Mouse (Mus musculus) urinary bladder, postnatal 10 days (tissue): Measurements from ENCODE around the gene Krtap1-4.

Experiments
- DNase-seq: peaks from one replicate; pipeline ENCODE4 v3.0.0; 2022; ENCODE audit warnings: low spot score

The Krtap1-4 gene

GRCm38 (mm10) chr11:99550765-99551164, 32.7 kb downstream of the Krtap1-4 start, which contains the start of gene Krtap3-3:
Krtap3-3 (minus strand) TSS chr11:99550865.
- no peak for DNase-seq

- no peak for DNase-seq
Observed at GRCm38 (mm10) chr11:99547892-99548291, 35.6 kb downstream of the Krtap1-4 start.

- no peak for DNase-seq
Observed at GRCm38 (mm10) chr11:99539721-99540120, 43.7 kb downstream of the Krtap1-4 start.
